Mouse (Mus musculus) lung, postnatal 0 days (tissue): ENCODE measurements around the gene Smbd1. TPM values are rescaled to one million over a fixed set of nuclear protein-coding genes. Genes with fewer than 3 reads are reported as not detected.

Experiments
- ATAC-seq: fragments of 200-750 bp; cut with Nextera tagmentation; 2 replicates; pipeline ENCODE4 v1.8.0; 2017; ENCODE audit warnings: moderate library complexity
- DNase-seq: peaks from one replicate; pipeline ENCODE4 v3.0.0-alpha.2; 2016; ENCODE audit warnings: low spot score
- H3K27ac ChIP-seq: fragments of 300-500 bp; sonication (generic); 2 replicates; pipeline ENCODE4 v1.5.1; 2014; ENCODE audit warnings: antibody characterized with exemption, mild to moderate bottlenecking, low read length, mixed read lengths
- H3K27me3 ChIP-seq: fragments of 300-500 bp; sonication (generic); replicated peaks from 2 replicates; pipeline ENCODE4 v1.6.1; 2014; ENCODE audit warnings: low read length, mixed read lengths; ENCODE audit not compliant: insufficient read depth
- H3K36me3 ChIP-seq: fragments of 300-500 bp; sonication (generic); 2 replicates; pipeline ENCODE4 v1.6.1; 2014; ENCODE audit warnings: low read length, mixed read lengths; ENCODE audit not compliant: insufficient read depth
- H3K4me1 ChIP-seq: fragments of 300-500 bp; sonication (generic); 2 replicates; pipeline ENCODE4 v1.6.1; 2014; ENCODE audit warnings: antibody characterized with exemption, low read depth, low read length, mixed read lengths; ENCODE audit not compliant: insufficient read depth
- H3K4me2 ChIP-seq: fragments of 300-500 bp; sonication (generic); replicated peaks from 2 replicates; pipeline ENCODE4 v1.6.1; 2014; ENCODE audit warnings: low read depth, mild to moderate bottlenecking, low read length, moderate library complexity, mixed read lengths
- H3K4me3 ChIP-seq: fragments of 300-500 bp; sonication (generic); 2 replicates; pipeline ENCODE4 v1.5.1; 2014; ENCODE audit warnings: low read depth, low read length
- H3K9ac ChIP-seq: fragments of 300-500 bp; sonication (generic); replicated peaks from 2 replicates; pipeline ENCODE4 v1.6.1; 2014; ENCODE audit warnings: low read depth, mild to moderate bottlenecking
- H3K9me3 ChIP-seq: fragments of 300-500 bp; sonication (generic); 2 replicates; pipeline ENCODE4 v1.6.1; 2016; ENCODE audit warnings: low read length, mixed read lengths
- CTCF ChIP-seq: IDR thresholded peaks from 2 replicates; pipeline ENCODE4 v1.5.1; 2016; ENCODE audit warnings: antibody characterized with exemption, mild to moderate bottlenecking
- EP300 ChIP-seq: IDR thresholded peaks from 2 replicates; pipeline ENCODE4 v1.6.1; 2016; ENCODE audit warnings: antibody characterized with exemption, mild to moderate bottlenecking, control low read depth
- WGBS: fragments of 180-500 bp; shearing (Covaris S2); extraction: QIAGEN DNeasy Blood & Tissue Kit; methylation state at CpG from one replicate; pipeline ENCODE4 v1.1.7; 2014; 5-methylcytosine and 5-hydroxymethylcytosine counted together
- polyA plus RNA-seq: library from polyadenylated mRNA; unstranded; fragments of >200 nt; fragmentation: Nextera tagmentation; extraction: Ambion mirVana; gene quantifications from 2 replicates; pipeline ENCODE4 v1.2.1, GENCODE M21; 2015

Gene Smbd1
- polyA plus RNA-seq, 1 experiment from 2014 or later = 3.0 TPM

- WGBS = 67% methylated on average over 6 of the region's 6 CpGs
- H3K27me3 ChIP-seq = no peaks in the 10 kb centered on the region
- ATAC-seq (no peak), DNase-seq (no peak)
- H3K4me1 ChIP-seq = no peaks in the 10 kb centered on the region
- no peak overlapping the region for H3K9ac ChIP-seq
- H3K27ac ChIP-seq = no peak overlapping the region
- no peaks in the 10 kb centered on the region for H3K36me3 ChIP-seq
- no peak for TF ChIP-seq EP300
- TF ChIP-seq CTCF = no peak
- H3K4me2 ChIP-seq = no peak overlapping the region
- H3K9me3 ChIP-seq = no peaks in the 10 kb centered on the region
- H3K4me3 ChIP-seq = no peak overlapping the region
These were observed 45.3 kb downstream of the Smbd1 start for GRCm38 (mm10) chr16:32764961-32765360.

GRCm38 (mm10) chr16:32764550-32764949 lies 45.7 kb downstream of the Smbd1 start:
- no peak overlapping the region for H3K4me3 ChIP-seq
- DNase-seq (no peak), ATAC-seq (no peak)
- no peak overlapping the region for H3K27ac ChIP-seq
- no peak overlapping the region for H3K4me2 ChIP-seq
- no peaks in the 10 kb centered on the region for H3K9me3 ChIP-seq
- TF ChIP-seq CTCF = no peak
- no peak for TF ChIP-seq EP300
- H3K27me3 ChIP-seq = no peaks in the 10 kb centered on the region
- H3K4me1 ChIP-seq = no peaks in the 10 kb centered on the region
- H3K9ac ChIP-seq = no peak overlapping the region
- 76% methylated on average over 2 of the region's 2 CpGs for WGBS
- no peaks in the 10 kb centered on the region for H3K36me3 ChIP-seq

Other genes starting within 250 kb of the Smbd1 start
- 14.6 and 16.0 TPM in 2 replicates for gene Tfrc, start 201.6 kb downstream of the Smbd1 start, polyA plus RNA-seq
- gene Tnk2, start 166.6 kb downstream of the Smbd1 start, polyA plus RNA-seq = 19.8 and 22.4 TPM in 2 replicates
- 4.1 and 5.4 TPM in 2 replicates for gene Muc4, start 74.6 kb downstream of the Smbd1 start, polyA plus RNA-seq
- gene Muc20, start 13.0 kb downstream of the Smbd1 start, polyA plus RNA-seq = 0.89 and 1.1 TPM in 2 replicates
- 63.5 and 70.1 TPM in 2 replicates for gene Fyttd1, start 67.0 kb upstream of the Smbd1 start, polyA plus RNA-seq
- gene Rubcn, start 67.3 kb upstream of the Smbd1 start, polyA plus RNA-seq = 12.9 and 13.3 TPM in 2 replicates
- 15.7 and 17.3 TPM in 2 replicates for gene Lrch3, start 103.6 kb upstream of the Smbd1 start, polyA plus RNA-seq
- gene Iqcg, start 245.7 kb upstream of the Smbd1 start, polyA plus RNA-seq = 6.0 and 7.6 TPM in 2 replicates
- 641 and 670 TPM in 2 replicates for gene Rpl35a, start 246.0 kb upstream of the Smbd1 start, polyA plus RNA-seq